Mouse (Mus musculus) heart, embryonic 14.5 days (tissue): ENCODE measurements at regions not wholly inside any gene's neighbourhood (a gene's known extent, or its start where the extent isn't known, plus 50 kb on each side); places are given as distances from the start of the nearest gene placed in this dataset.

Experiments used
- ATAC-seq: fragments of 200-750 bp; cut with Nextera tagmentation; 2 replicates; pipeline ENCODE4 v1.8.0; 2017; ENCODE audit warnings: low read depth, moderate TSS enrichment; ENCODE audit not compliant: insufficient number of reproducible peaks, insufficient read depth, low FRiP score
- H3K27ac ChIP-seq, 2 experiments: fragments of 200-500 bp in 1 of 2; fragments of 300-500 bp in 1 of 2; sonication (generic) in 1 of 2; replicated peaks in 1 of 2; 2 replicates each; pipeline ENCODE4 v1.5.1; 2012 to 2014; ENCODE audit warnings: low read depth in 2 of 2, low read length in 2 of 2, control low read depth in 1 of 2, mild to moderate bottlenecking in 1 of 2, mixed read lengths in 1 of 2; ENCODE audit not compliant: control insufficient read depth in 1 of 2, insufficient read depth in 1 of 2
- H3K27me3 ChIP-seq: fragments of 300-500 bp; sonication (generic); 2 replicates; pipeline ENCODE4 v1.6.1; 2014; ENCODE audit warnings: mild to moderate bottlenecking, low read length, control low read depth; ENCODE audit not compliant: control insufficient read depth, insufficient read depth
- H3K36me3 ChIP-seq: fragments of 300-500 bp; sonication (generic); 2 replicates; pipeline ENCODE4 v1.6.1; 2014; ENCODE audit warnings: mild to moderate bottlenecking, control low read depth, low read length, mixed read lengths; ENCODE audit not compliant: control insufficient read depth, insufficient read depth
- H3K4me1 ChIP-seq, 2 experiments: fragments of 200-500 bp in 1 of 2; fragments of 300-500 bp in 1 of 2; sonication (generic) in 1 of 2; 2 replicates each; pipeline ENCODE4 v1.6.1; 2012 to 2014; ENCODE audit warnings: low read length in 2 of 2, control low read depth in 1 of 2, mixed read lengths in 1 of 2; ENCODE audit not compliant: control insufficient read depth in 2 of 2, insufficient read depth in 2 of 2
- H3K4me2 ChIP-seq: fragments of 300-500 bp; sonication (generic); 2 replicates; pipeline ENCODE4 v1.6.1; 2014; ENCODE audit warnings: mild to moderate bottlenecking, low read length
- H3K4me3 ChIP-seq, 2 experiments: fragments of 200-500 bp in 1 of 2; fragments of 300-500 bp in 1 of 2; sonication (generic) in 1 of 2; 2 replicates each; pipeline ENCODE4 v1.5.1; 2012 to 2014; ENCODE audit warnings: low read length in 2 of 2, mild to moderate bottlenecking in 2 of 2, control low read depth in 1 of 2, low read depth in 1 of 2, moderate library complexity in 1 of 2; ENCODE audit not compliant: control insufficient read depth in 1 of 2, insufficient read depth in 1 of 2
- H3K9ac ChIP-seq: fragments of 300-500 bp; sonication (generic); 2 replicates; pipeline ENCODE4 v1.6.1; 2014; ENCODE audit warnings: mild to moderate bottlenecking, low read length
- H3K9me3 ChIP-seq: fragments of 300-500 bp; sonication (generic); 2 replicates; pipeline ENCODE4 v1.6.1; 2016; ENCODE audit warnings: low read length, control low read depth; ENCODE audit not compliant: control insufficient read depth
- WGBS: fragments of 180-500 bp; shearing (Covaris S2); extraction: QIAGEN DNeasy Blood & Tissue Kit; methylation state at CpG from one replicate; pipeline ENCODE4 v1.1.7; 2014; 5-methylcytosine and 5-hydroxymethylcytosine counted together

GRCm38 (mm10) chr13:46104971-46105370 lies 140.2 kb upstream of the Atxn1 start:
- Histone ChIP-seq H3K27me3 (no peaks in the 10 kb centered on the region), H3K9me3 (no peaks in the 10 kb centered on the region), H3K4me2 (no peak overlapping the region), H3K36me3 (no peaks in the 10 kb centered on the region), H3K4me3 (no peak overlapping the region), H3K27ac (no peak overlapping the region), H3K4me1 (no peaks in the 10 kb centered on the region), H3K9ac (no peak overlapping the region)
- WGBS: 69% methylated on average over 6 of the region's 6 CpGs
- no peak for ATAC-seq

- H3K27me3 ChIP-seq: no peaks in the 10 kb centered on the region
- no peaks in the 10 kb centered on the region for H3K36me3 ChIP-seq
- H3K4me1 ChIP-seq: no peaks in the 10 kb centered on the region
- H3K4me3 ChIP-seq: no peak overlapping the region
- no peak overlapping the region for H3K27ac ChIP-seq
- no peaks in the 10 kb centered on the region for H3K9me3 ChIP-seq
- no peak overlapping the region for H3K9ac ChIP-seq
- 76% methylated on average over 7 of the region's 7 CpGs for WGBS
- no peak for ATAC-seq
- H3K4me2 ChIP-seq: no peak overlapping the region
Observed at GRCm38 (mm10) chr13:46098621-46099020, 133.8 kb upstream of the Atxn1 start.

GRCm38 (mm10) chr13:46098131-46098530 lies 133.3 kb upstream of the Atxn1 start:
- ATAC-seq: no peak

GRCm38 (mm10) chr13:46096968-46097367 lies 132.2 kb upstream of the Atxn1 start:
- ATAC-seq: no peak

More at GRCm38 (mm10) chr13:46098131-46098530, 133.3 kb upstream of the Atxn1 start:
- no peak overlapping the region for H3K4me2 ChIP-seq
- H3K4me1 ChIP-seq: no peaks in the 10 kb centered on the region
- WGBS: 72% methylated on average over 7 of the region's 7 CpGs
- H3K27ac ChIP-seq: no peak overlapping the region
- no peaks in the 10 kb centered on the region for H3K9me3 ChIP-seq
- no peaks in the 10 kb centered on the region for H3K36me3 ChIP-seq
- H3K9ac ChIP-seq: no peak overlapping the region
- no peak overlapping the region for H3K4me3 ChIP-seq
- no peaks in the 10 kb centered on the region for H3K27me3 ChIP-seq

GRCm38 (mm10) chr13:46096416-46096815 lies 131.6 kb upstream of the Atxn1 start:
- Histone ChIP-seq H3K27ac (no peak overlapping the region), H3K4me2 (no peak overlapping the region), H3K27me3 (no peaks in the 10 kb centered on the region), H3K36me3 (no peaks in the 10 kb centered on the region), H3K4me1 (no peaks in the 10 kb centered on the region), H3K9ac (no peak overlapping the region), H3K4me3 (no peak overlapping the region), H3K9me3 (no peaks in the 10 kb centered on the region)
- 59% methylated on average over 8 of the region's 8 CpGs for WGBS
- ATAC-seq: no peak

More at GRCm38 (mm10) chr13:46096968-46097367, 132.2 kb upstream of the Atxn1 start:
- Histone ChIP-seq H3K4me1 (no peaks in the 10 kb centered on the region), H3K27ac (no peak overlapping the region), H3K9me3 (no peaks in the 10 kb centered on the region), H3K4me3 (no peak overlapping the region), H3K36me3 (no peaks in the 10 kb centered on the region), H3K27me3 (no peaks in the 10 kb centered on the region), H3K4me2 (no peak overlapping the region), H3K9ac (no peak overlapping the region)
- WGBS: 3% methylated on average over 5 of the region's 5 CpGs

- Histone ChIP-seq H3K36me3 (no peaks in the 10 kb centered on the region), H3K9ac (no peak overlapping the region), H3K4me2 (no peak overlapping the region), H3K4me3 (no peak overlapping the region), H3K4me1 (no peaks in the 10 kb centered on the region), H3K27ac (no peak overlapping the region), H3K27me3 (no peaks in the 10 kb centered on the region), H3K9me3 (no peaks in the 10 kb centered on the region)
- ATAC-seq: no peak
- WGBS: 82% methylated on average over 3 of the region's 3 CpGs
Observed at GRCm38 (mm10) chr13:46092787-46093186, 128.0 kb upstream of the Atxn1 start.

GRCm38 (mm10) chr13:46091109-46091508 lies 126.3 kb upstream of the Atxn1 start:
- Histone ChIP-seq H3K9ac (no peak overlapping the region), H3K27ac (no peak overlapping the region), H3K27me3 (no peaks in the 10 kb centered on the region), H3K36me3 (no peaks in the 10 kb centered on the region), H3K4me1 (no peaks in the 10 kb centered on the region), H3K4me3 (no peak overlapping the region), H3K4me2 (no peak overlapping the region), H3K9me3 (no peaks in the 10 kb centered on the region)
- ATAC-seq: no peak
- 63% methylated on average over 5 of the region's 5 CpGs for WGBS

- Histone ChIP-seq H3K27ac (no peak overlapping the region), H3K4me2 (no peak overlapping the region), H3K36me3 (no peaks in the 10 kb centered on the region), H3K4me3 (no peak overlapping the region), H3K9ac (no peak overlapping the region), H3K27me3 (no peaks in the 10 kb centered on the region), H3K9me3 (no peaks in the 10 kb centered on the region), H3K4me1 (no peaks in the 10 kb centered on the region)
- WGBS: 82% methylated on average over 3 of the region's 3 CpGs
- ATAC-seq: no peak
Observed at GRCm38 (mm10) chr13:46088237-46088636, 123.4 kb upstream of the Atxn1 start.
